Mouse (Mus musculus) cerebral cortex, adult 2 months (tissue): Measurements from ENCODE around the gene Ddhd1.

Experiments used
- WGBS: fragments of 180-500 bp; shearing (Covaris S2); methylation state at CpG from one replicate; pipeline ENCODE4 v1.1.7; 2018; 5-methylcytosine and 5-hydroxymethylcytosine counted together

Gene Ddhd1

DNA sequence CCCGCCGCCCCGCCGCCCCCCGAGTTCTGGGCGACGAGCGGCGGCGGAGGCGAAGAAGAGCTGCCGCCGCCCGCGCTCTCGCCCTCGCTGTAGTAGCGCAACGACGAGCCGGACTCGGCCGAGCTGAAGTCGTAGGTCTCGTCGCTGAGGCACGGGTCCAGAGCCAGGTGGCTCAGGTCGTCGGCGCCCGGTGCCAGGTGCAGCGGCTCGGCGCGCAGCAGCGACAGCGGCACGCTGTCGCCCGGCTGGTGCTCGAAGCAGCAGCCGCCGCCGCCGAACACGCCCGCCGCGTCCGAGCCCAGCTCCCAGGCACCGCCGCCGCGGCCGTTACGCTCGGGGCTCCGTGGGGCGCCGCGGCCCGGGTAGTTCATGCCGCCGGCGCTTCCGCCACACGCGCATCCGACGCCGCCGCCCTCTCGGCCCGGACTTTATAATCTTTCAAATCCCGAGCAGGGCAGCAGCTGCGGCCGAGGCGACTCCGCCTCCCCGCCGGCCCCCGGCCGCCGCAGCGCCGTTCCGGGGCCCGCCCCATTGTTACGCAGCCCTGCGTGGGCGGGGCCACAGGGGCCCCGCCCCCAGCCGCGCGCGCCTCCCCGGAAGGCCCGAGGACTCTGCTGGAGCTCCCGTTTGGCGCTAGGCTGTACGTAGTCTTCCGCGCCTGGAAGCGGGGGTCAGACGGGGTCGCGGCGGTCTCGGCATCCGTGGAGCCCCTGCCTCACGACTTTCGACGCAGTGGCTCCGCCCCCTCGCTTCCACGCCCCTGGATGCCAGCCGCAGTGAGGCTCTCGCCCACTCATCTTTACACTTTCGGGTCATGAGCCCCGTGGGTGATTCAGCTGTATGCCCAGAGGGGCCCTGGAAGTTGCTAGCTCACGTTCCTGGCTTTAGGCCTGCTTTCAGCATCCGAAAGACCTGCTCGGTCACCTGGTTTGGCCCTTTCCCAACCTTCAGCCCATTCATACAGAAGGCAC is at the start of gene Ddhd1:
TSS of gene Ddhd1 (minus strand) at position 503 of the 971 bp plus-strand sequence.
- WGBS: under 1% methylated on average over 122 of the region's 123 CpGs

DNA sequence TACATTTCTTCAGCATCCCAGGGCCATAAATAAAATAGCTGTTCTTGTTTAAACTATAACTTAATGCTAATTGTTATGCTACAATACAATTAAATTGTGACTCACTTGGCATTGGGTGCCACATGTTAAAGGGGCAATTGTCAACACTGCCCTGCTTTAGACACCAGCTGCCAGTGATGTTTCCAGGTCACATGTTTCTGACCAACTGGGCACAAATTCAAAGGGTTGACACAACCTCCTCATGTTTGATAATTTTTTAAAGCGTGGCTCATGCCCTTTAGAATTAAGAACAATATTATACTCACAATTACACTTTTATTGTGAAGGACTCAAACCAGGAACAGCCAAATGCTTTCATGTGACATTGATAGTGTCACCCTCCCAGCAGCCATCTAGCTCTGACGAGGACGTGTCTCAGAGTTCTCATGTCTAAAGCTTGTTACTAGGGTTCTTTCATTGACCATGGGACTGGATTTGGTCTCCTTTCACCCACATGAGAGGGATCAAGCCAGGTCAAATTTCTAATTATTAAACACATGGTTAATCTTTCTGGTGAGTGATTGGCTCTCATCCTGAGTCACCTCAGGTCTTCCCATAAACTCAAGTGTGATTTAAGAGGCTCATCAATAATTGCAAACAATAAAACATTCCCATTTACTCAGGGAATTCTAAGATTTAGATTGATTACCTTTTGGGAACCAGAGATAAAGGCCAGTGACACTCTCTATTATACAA is 49.4 kb upstream of the Ddhd1 start:
- 76% methylated on average over 3 of the region's 3 CpGs for WGBS

DNA sequence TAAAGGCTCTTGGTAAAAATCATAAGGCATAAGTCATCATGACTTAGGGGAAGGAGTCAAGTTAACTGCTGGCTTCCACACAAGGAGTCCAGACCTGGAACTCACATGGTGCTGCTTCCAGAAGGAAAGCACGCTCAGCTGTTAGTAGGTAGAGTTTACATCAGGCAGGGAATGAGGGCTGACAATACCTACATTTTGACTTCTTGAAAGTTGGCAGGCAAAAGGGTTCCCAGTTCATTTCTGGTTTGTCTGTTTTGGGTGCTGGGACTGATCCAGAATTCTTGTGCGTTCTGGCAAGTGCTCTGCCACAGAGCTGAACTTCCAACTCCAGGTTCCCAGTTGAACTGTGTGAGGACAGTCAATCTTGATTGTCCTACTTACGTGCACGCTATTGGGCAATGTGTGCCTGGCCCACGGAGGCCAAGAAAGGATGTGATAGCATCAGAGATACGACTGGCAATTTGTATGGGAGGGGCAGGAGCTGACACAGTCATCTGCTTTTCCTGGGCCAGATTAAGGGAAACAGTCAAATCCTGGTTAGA is 42.2 kb upstream of the Ddhd1 start:
- 64% methylated on average over 6 of the region's 6 CpGs for WGBS

- 16% methylated on average over 3 of the region's 3 CpGs for WGBS
Observed at GRCm38 (mm10) chr14:45698867-45699266, 40.9 kb upstream of the Ddhd1 start.

DNA sequence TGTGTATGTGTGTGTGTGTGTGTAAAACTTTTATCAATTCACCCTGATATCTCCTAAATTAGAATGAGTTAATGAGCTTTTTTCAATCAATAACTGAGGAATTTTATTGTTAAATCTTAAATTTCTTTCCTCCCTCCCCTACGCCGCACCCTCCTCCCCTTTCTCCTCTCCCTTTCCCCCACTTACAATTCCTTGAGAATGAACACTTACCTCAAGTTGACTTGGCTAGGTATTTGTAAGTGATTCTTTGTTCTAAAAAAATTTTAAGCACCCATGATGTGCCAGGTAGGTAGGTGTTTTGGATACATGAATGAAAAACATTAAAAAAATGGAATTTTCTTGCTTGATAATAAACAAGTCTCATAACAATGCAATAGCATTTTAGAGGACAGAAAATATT is 38.2 kb upstream of the Ddhd1 start:
- 98% methylated on average over 2 of the region's 2 CpGs for WGBS

GRCm38 (mm10) chr14:45693891-45694290 is 35.9 kb upstream of the Ddhd1 start:
- WGBS: 82% methylated on average over 2 of the region's 2 CpGs

DNA sequence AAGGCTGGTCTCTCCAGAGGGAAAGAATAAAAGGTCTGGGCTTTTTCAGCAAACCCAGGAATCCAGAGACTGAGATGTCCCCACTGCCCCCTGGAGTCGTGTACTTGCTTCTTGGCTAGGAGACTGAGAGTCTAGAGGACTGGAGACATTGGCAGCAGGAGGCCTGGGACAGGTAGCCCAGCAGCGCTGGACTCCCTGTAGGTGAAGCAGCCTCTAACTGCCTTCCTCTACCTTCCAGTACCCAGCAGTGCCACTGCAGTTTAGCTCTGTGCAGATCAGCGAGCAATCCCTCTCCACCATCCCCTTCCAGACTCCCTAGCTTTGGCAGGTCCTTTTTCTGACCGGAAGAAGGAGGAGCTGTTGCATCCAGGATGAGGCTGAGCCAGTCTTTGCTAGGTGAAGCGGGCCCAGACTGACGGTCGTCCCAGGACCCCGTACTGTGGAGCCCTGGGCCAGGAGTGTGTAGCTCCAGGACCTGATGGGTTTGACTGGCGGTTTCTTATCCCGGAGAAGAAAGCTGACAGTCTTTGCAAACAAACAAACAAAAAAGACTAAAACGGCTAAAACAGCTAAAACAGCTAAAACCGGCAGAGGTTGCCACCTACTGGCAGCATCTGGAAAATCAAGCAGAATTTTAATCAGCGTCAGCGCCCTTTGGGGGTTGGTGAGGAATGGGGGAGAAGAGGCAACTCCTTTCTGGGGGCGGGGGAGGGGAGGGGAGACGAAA is 32.7 kb upstream of the Ddhd1 start:
- 3% methylated on average over 16 of the region's 16 CpGs for WGBS

GRCm38 (mm10) chr14:45685313-45685712 is 27.4 kb upstream of the Ddhd1 start:
- WGBS: 89% methylated on average over 2 of the region's 2 CpGs

- WGBS: 77% methylated on average over 6 of the region's 6 CpGs
Observed at GRCm38 (mm10) chr14:45676722-45677121, 18.8 kb upstream of the Ddhd1 start.

DNA sequence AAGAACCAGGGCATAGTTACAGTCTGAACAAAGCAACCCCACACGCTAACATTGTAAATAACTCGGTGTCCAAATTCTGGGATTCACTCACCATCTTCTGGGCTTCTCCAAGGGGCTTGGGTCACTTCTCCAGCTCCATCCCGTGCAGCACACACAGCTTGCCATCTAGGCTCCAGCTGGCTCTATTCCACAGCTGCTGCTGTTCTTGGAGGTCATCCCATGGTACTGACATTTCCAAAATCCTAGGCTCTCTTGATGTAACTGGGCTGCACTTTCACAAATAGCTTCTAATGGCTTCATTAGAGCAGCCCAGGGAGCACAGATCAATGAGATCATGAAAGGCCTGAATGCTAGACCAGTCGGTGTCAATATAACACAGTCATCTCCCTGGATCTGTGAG is 10.4 kb upstream of the Ddhd1 start:
- WGBS: 66% methylated on average over 4 of the region's 4 CpGs

DNA sequence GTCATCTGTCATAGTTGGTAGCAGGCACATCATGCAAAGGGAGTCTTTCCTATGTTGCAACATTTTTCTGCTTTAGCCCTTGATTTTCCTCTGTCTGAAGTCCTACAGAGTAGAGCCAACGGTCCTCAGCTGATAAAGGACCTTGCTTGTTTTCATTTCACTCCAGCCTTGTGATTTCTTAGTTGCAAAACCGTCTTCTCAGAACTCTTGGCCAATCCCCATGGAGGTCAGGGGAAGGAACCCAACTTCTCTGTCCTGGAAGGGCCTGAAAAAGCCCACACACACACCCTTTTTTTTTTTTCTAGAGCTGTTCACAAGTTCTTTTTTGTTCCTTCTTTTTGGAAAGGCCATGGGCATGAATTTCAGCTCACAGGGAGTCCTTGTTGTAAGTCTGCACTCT is 9.3 kb upstream of the Ddhd1 start:
- 72% methylated on average over 2 of the region's 2 CpGs for WGBS

DNA sequence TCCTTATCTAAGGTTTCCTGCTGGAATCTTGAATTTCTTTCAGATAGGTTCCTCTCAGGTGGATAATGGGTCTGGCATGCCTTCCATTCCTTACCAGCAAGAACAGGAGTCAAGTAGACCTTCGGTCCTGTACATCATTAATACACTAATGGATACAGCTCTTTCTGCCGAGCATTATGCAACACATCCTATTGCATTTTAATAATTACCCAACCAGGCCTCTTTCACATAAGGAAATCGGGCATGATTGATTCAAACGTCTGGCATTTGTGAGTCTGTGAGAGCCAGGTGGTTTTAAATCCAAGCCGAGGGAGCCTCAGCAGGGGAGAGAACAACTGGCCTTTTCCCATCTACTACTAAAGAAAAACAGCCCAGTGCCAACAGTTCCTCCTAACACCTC is 3.6 kb upstream of the Ddhd1 start:
- 57% methylated on average over 5 of the region's 5 CpGs for WGBS

DNA sequence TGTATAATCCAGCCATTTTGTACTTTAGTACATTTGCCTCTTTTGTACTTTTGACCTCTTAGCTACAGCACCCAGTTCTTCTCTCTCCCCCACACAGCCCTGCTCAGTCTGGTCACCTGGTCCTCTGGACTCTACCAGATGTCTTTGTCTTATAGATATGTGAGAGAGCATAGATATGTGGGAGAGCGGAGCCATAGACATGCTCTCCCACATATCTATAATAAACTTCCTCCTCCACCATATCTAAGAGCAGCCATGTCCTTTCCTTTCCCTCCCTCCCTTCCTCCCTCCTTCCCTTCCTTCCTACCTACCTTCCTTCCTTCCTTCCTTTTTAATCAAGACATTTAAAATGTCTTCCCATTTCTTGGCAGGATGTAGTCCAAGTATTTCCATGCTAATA is 2.4 kb upstream of the Ddhd1 start:
- 73% methylated on average over 1 of the region's 1 CpGs for WGBS

- WGBS: under 1% methylated on average over 69 of the region's 69 CpGs
Observed at GRCm38 (mm10) chr14:45656831-45657640, 907 bp downstream of the Ddhd1 start.

DNA sequence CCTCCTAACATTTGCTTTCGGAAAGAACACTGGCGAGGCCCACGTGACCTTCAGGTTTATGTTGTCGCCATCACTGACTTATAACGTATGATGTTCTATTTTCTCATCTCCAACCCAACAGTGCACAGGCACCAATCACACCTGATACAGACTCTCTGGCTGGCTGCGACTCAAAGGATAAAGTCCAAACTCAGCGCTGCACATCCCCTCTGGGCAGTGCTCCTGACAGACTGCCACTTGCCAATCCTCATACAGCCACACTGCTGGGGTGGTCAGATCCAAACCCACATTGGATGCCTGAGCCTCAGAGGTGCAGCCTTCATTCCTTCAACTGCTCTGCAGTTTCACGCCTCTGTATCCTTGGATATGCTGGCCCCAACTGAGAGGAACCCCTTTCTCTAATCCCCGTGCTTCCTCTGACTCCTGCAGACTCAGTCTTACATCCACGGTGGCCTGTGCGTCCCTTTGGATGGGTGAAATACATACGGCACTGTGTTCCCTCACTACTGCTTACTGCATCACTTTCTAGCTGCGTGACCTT is 3.0 kb downstream of the Ddhd1 start:
- WGBS: 63% methylated on average over 13 of the region's 13 CpGs

GRCm38 (mm10) chr14:45653756-45654155 is 4.2 kb downstream of the Ddhd1 start:
- WGBS: 74% methylated on average over 2 of the region's 2 CpGs

DNA sequence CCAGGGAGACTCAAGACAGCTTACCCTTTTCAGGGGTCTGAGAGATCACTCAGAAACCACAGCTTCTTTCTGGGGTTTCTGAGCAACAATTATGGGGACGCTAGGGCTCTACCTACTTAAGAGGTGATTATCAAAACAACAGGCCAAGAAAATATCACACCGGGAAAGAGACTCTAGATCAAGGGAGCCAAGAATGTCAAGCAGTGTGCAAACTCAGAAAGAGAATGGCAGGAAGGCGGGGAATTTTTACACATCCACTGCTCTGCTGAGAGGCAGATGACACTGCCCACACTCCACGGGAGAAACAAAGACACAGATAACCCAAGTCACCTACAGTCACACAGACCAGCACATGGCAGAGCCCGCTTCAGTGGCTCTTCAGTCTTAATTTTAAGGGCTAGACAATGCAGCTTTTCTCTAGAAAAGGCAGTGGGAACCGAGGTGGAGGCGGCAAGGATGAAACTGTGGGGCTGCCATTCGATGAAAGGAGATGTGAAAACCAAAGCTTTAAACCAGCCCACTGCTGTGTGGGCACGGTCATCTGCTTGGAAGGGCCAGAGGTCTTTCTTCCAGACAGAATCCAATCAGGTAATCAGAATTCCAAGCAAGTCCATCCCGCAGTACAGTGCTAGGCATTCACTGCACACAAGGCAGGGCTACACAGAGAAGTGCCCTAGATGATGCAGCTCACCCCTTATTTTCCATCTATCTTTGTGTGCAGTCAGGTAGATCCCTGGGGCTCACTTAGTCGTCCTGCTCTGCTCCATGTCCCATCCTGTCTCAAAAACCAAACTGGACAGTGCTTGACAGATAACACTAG is 8.7 kb downstream of the Ddhd1 start:
- 29% methylated on average over 11 of the region's 11 CpGs for WGBS

GRCm38 (mm10) chr14:45648144-45648543 is 9.8 kb downstream of the Ddhd1 start:
- WGBS: 82% methylated on average over 3 of the region's 3 CpGs

DNA sequence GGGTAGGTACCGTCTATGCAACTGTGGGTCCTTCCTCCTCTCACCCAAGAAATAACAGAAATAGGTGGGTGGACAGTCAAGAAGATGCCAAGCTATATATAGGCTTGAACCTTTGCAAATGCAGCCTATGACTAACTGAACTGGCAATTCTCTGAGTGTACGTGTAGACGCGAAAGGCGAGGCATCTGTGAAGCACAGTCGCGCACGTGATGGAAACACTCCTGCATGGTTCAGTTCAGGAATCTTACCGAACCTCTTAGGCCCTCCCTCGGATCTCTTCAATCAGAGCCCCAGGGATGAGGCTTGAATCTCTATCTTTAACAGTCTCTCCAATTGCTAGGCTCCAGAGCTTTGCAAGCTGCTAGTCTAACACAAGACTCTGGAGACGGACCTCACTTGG is 10.3 kb downstream of the Ddhd1 start:
- 64% methylated on average over 11 of the region's 11 CpGs for WGBS

- WGBS: 79% methylated on average over 7 of the region's 7 CpGs
Observed at GRCm38 (mm10) chr14:45647175-45647574, 10.8 kb downstream of the Ddhd1 start.
